In genomic region chr1:75398761-75399402, GRCm38 (mm10) we compare ENCODE assay signal across 7 mouse cellular contexts. TPM values are rescaled to one million over a fixed set of nuclear protein-coding genes. Genes with fewer than 3 reads are reported as not detected.
DNase-seq lines count a peak whose midpoint lies in the region; ATAC-seq and TF ChIP-seq lines count a peak whose summit lies in the region.

No protein-coding gene starts in this region.

- DNase-seq in ES-E14 (ENCODE audit: low read depth, low spot score) = peak; percentile 77
- peak; percentile 85 for DNase-seq in adrenal gland, adult 2 months
- DNase-seq in embryo, embryonic 9.5 days (ENCODE audit: extremely low spot score) = peak; percentile 85
- peak; percentile 81 to 83 for DNase-seq in kidney, adult 8-10 months
- peak; percentile 68 for DNase-seq in ovary, postnatal 36 days (ENCODE audit: low spot score)

- H3K36me3 ChIP-seq in ES-E14 (ENCODE audit: control insufficient read depth, insufficient read depth, low read length, poor library complexity, severe bottlenecking) = peaks cover 6% of the 10 kb centered on the region; the same call in 1 of the 2 replicates
- H3K36me3 ChIP-seq in heart, embryonic 11.5 days (ENCODE audit: control insufficient read depth, insufficient read depth, low read length) = peaks cover 26% of the 10 kb centered on the region
- H3K36me3 ChIP-seq in lung, embryonic 15.5 days = peaks cover 15% of the 10 kb centered on the region

- peak overlapping the region; percentile 72 for H3K4me2 ChIP-seq in heart, embryonic 11.5 days
- H3K4me2 ChIP-seq in lung, embryonic 15.5 days = peak overlapping the region; percentile 58

- H3K27ac ChIP-seq in ES-E14 (ENCODE audit: insufficient read depth, low read depth, low read length, poor library complexity, severe bottlenecking) = no peak overlapping the region
- H3K27ac ChIP-seq in heart, embryonic 11.5 days (ENCODE audit: low read depth, low read length) = peak overlapping the region; percentile 99
- peak overlapping the region; percentile 92 for H3K27ac ChIP-seq in lung, embryonic 15.5 days

- H3K9ac ChIP-seq in ES-E14 (ENCODE audit: insufficient read depth, low read depth, low read length, poor library complexity, severe bottlenecking) = no peak overlapping the region
- peak overlapping the region; percentile 69 for H3K9ac ChIP-seq in heart, embryonic 11.5 days (ENCODE audit: low read depth, low read length)
- H3K9ac ChIP-seq in lung, embryonic 15.5 days = no peak overlapping the region

- in situ Hi-C loops in ES-E14 (cut with MboI; ENCODE audit: low sequenced_read_pairs in 2 of 2, unreplicated experiment in 2 of 2) = no loop called here

- no peaks in the 10 kb centered on the region for H3K27me3 ChIP-seq in heart, embryonic 11.5 days (ENCODE audit: control insufficient read depth, insufficient read depth, low read length)
- no peaks in the 10 kb centered on the region for H3K27me3 ChIP-seq in lung, embryonic 15.5 days

- H3K4me3 ChIP-seq in ES-E14 (ENCODE audit: insufficient read depth in 1 of 2, low read depth in 1 of 2, low read length in 2 of 2, poor library complexity in 1 of 2, severe bottlenecking in 1 of 2) = no peak overlapping the region
- H3K4me3 ChIP-seq in heart, embryonic 11.5 days (ENCODE audit: low read depth, low read length) = no peak overlapping the region
- no peak overlapping the region for H3K4me3 ChIP-seq in lung, embryonic 15.5 days

- WGBS in heart, embryonic 11.5 days (ENCODE audit: insufficient replicate concordance) = 5% methylated on average over 9 of the region's 9 CpGs
- WGBS in lung, embryonic 15.5 days = 7% methylated on average over 9 of the region's 9 CpGs

- no peaks in the 10 kb centered on the region for H3K9me3 ChIP-seq in ES-E14 (ENCODE audit: control insufficient read depth, insufficient read depth, low read depth, low read length)
- no peaks in the 10 kb centered on the region for H3K9me3 ChIP-seq in heart, embryonic 11.5 days (replicated peaks; ENCODE audit: control insufficient read depth, low read length)
- H3K9me3 ChIP-seq in lung, embryonic 15.5 days = no peaks in the 10 kb centered on the region

- peak; percentile 67 for ATAC-seq in heart, embryonic 11.5 days (replicated peaks; ENCODE audit: insufficient number of reproducible peaks, low FRiP score, low TSS enrichment)
- ATAC-seq in lung, embryonic 15.5 days (ENCODE audit: borderline replicate concordance, extremely low read depth, low FRiP score, low TSS enrichment) = peak; percentile 71

- H3K4me1 ChIP-seq in ES-E14 (ENCODE audit: control insufficient read depth in 2 of 2, insufficient read depth in 2 of 2, low read length in 2 of 2, poor library complexity in 1 of 2) = peaks cover 0 to 27% of the 10 kb centered on the region in 2 experiments; a peak in 3 of 4 replicates
- H3K4me1 ChIP-seq in heart, embryonic 11.5 days (ENCODE audit: control insufficient read depth, insufficient read depth, low read length) = peaks cover 48% of the 10 kb centered on the region
- peaks cover 29% of the 10 kb centered on the region for H3K4me1 ChIP-seq in lung, embryonic 15.5 days

TF ChIP-seq in ES-E14, 5 proteins besides CTCF, POLR2A, EP300 and RAD21:
- TF ChIP-seq CHD2 (IDR thresholded peaks at IDR 0.05; ENCODE audit: low read depth, low read length) (no peak), HCFC1 (IDR thresholded peaks at IDR 0.05; ENCODE audit: borderline replicate concordance, insufficient read depth, low read length) (no peak), MAFK (IDR thresholded peaks at IDR 0.05; ENCODE audit: insufficient read depth, low read depth, low read length) (no peak), ZC3H11A (IDR thresholded peaks at IDR 0.05; ENCODE audit: borderline replicate concordance, low read depth, low read length) (no peak), ZNF384 (IDR thresholded peaks at IDR 0.05; ENCODE audit: low read depth, low read length) (no peak)

RNA-seq across cellular contexts. Expression of gene Speg, which starts 23.8 kb away (rescaled TPM):
- total RNA-seq in ES-E14 (2012; rRNA removed) = 16.9 and 31.2 TPM in 2 replicates
- total RNA-seq in adrenal gland, adult 2 months (2021) = 10 to 100 TPM in 1 of 2 experiments, 1 to 10 TPM in 1; 9.9 to 15.2 TPM
- 56.5 and 93.7 TPM in 2 replicates for polyA plus RNA-seq in adrenal gland, adult 2 months (2012; rRNA removed)
- 60.7 and 66.5 TPM in 2 replicates for polyA plus RNA-seq in heart, embryonic 11.5 days (2014; fragmentation: Nextera tagmentation; extraction: Ambion mirVana)
- 41.6 and 42.8 TPM in 2 replicates for polyA plus RNA-seq in lung, embryonic 15.5 days (2015; fragmentation: Nextera tagmentation; extraction: Ambion mirVana)

RNA-seq across cellular contexts. Expression of gene Gmppa, which starts 36.8 kb away (rescaled TPM):
- total RNA-seq in ES-E14 (2012; rRNA removed) = 40.2 and 51.6 TPM in 2 replicates
- 10 to 100 TPM; 69.1 to 77.7 TPM for total RNA-seq in adrenal gland, adult 2 months (2021)
- polyA plus RNA-seq in adrenal gland, adult 2 months (2012; rRNA removed) = 137 and 189 TPM in 2 replicates
- 49.8 and 57.2 TPM in 2 replicates for polyA plus RNA-seq in heart, embryonic 11.5 days (2014; fragmentation: Nextera tagmentation; extraction: Ambion mirVana)
- polyA plus RNA-seq in lung, embryonic 15.5 days (2015; fragmentation: Nextera tagmentation; extraction: Ambion mirVana) = 80.3 and 88.5 TPM in 2 replicates

RNA-seq across cellular contexts. Expression of gene Des, which starts 38.8 kb away (rescaled TPM):
- total RNA-seq in ES-E14 (2012; rRNA removed) = 10.8 and 19.4 TPM in 2 replicates
- total RNA-seq in adrenal gland, adult 2 months (2021) = 10 to 100 TPM; 16.6 to 31.8 TPM
- polyA plus RNA-seq in adrenal gland, adult 2 months (2012; rRNA removed) = 17.2 and 18.6 TPM in 2 replicates
- 428 and 477 TPM in 2 replicates for polyA plus RNA-seq in heart, embryonic 11.5 days (2014; fragmentation: Nextera tagmentation; extraction: Ambion mirVana)
- polyA plus RNA-seq in lung, embryonic 15.5 days (2015; fragmentation: Nextera tagmentation; extraction: Ambion mirVana) = 57.1 and 59.5 TPM in 2 replicates

RNA-seq across cellular contexts. Expression of gene Asic4, which starts 51.4 kb away (rescaled TPM):
- total RNA-seq in ES-E14 (2012; rRNA removed) = not detected in 2 replicates
- total RNA-seq in adrenal gland, adult 2 months (2021) = 1 to 10 TPM; 3.7 to 6.8 TPM
- 9.5 and 13.6 TPM in 2 replicates for polyA plus RNA-seq in adrenal gland, adult 2 months (2012; rRNA removed)
- polyA plus RNA-seq in heart, embryonic 11.5 days (2014; fragmentation: Nextera tagmentation; extraction: Ambion mirVana) = 0.11 TPM in 2 replicates
- 0.26 and 0.30 TPM in 2 replicates for polyA plus RNA-seq in lung, embryonic 15.5 days (2015; fragmentation: Nextera tagmentation; extraction: Ambion mirVana)
